Mouse (Mus musculus) yolk sac, embryonic 10.5 days (tissue): ENCODE measurements around the gene Lrmda.
A peak's percentile ranks its signal among the peaks of the same experiment; 100 is the strongest.

Source experiments
- DNase-seq: peaks from one replicate; pipeline ENCODE4 v3.0.0-alpha.2; 2017; ENCODE audit warnings: low spot score

Gene Lrmda

GRCm38 (mm10) chr14:22255458-22255857, 235.9 kb downstream of the Lrmda start:
- DNase-seq: no peak

- no peak for DNase-seq
Measured at GRCm38 (mm10) chr14:22256274-22256673, 236.8 kb downstream of the Lrmda start.

- peak; percentile 13 for DNase-seq
Measured at GRCm38 (mm10) chr14:22259376-22260032, 240.0 kb downstream of the Lrmda start.

GRCm38 (mm10) chr14:22260033-22260419, 240.5 kb downstream of the Lrmda start:
- DNase-seq: no peak

- DNase-seq: no peak
Measured at GRCm38 (mm10) chr14:22265229-22265905, 245.9 kb downstream of the Lrmda start.

- DNase-seq: no peak
Measured at GRCm38 (mm10) chr14:22269812-22270211, 250.3 kb downstream of the Lrmda start.

- DNase-seq: no peak
Measured at GRCm38 (mm10) chr14:22278053-22278452, 258.5 kb downstream of the Lrmda start.

GRCm38 (mm10) chr14:22279591-22279990, 260.1 kb downstream of the Lrmda start:
- DNase-seq: no peak

GRCm38 (mm10) chr14:22281630-22282029, 262.1 kb downstream of the Lrmda start:
- DNase-seq: no peak

GRCm38 (mm10) chr14:22282847-22283246, 263.3 kb downstream of the Lrmda start:
- no peak for DNase-seq

GRCm38 (mm10) chr14:22283722-22284121, 264.2 kb downstream of the Lrmda start:
- DNase-seq: no peak

GRCm38 (mm10) chr14:22284823-22285517, 265.5 kb downstream of the Lrmda start:
- DNase-seq: no peak

GRCm38 (mm10) chr14:22285826-22286225, 266.3 kb downstream of the Lrmda start:
- no peak for DNase-seq

GRCm38 (mm10) chr14:22288179-22288578, 268.7 kb downstream of the Lrmda start:
- DNase-seq: peak; percentile 25

- no peak for DNase-seq
Measured at GRCm38 (mm10) chr14:22289380-22289922, 269.9 kb downstream of the Lrmda start.

- no peak for DNase-seq
Measured at GRCm38 (mm10) chr14:22294371-22294770, 274.9 kb downstream of the Lrmda start.

- DNase-seq: no peak
Measured at GRCm38 (mm10) chr14:22296655-22297239, 277.2 kb downstream of the Lrmda start.

GRCm38 (mm10) chr14:22306759-22307158, 287.2 kb downstream of the Lrmda start:
- DNase-seq: no peak

- DNase-seq: no peak
Measured at GRCm38 (mm10) chr14:22308059-22308458, 288.5 kb downstream of the Lrmda start.

GRCm38 (mm10) chr14:22323058-22323457, 303.5 kb downstream of the Lrmda start:
- no peak for DNase-seq

- DNase-seq: no peak
Measured at GRCm38 (mm10) chr14:22323530-22324292, 304.2 kb downstream of the Lrmda start.
